Mouse (Mus musculus): ENCODE data around the gene Tmem242. TPM values are rescaled to one million over a fixed set of nuclear protein-coding genes. Genes with fewer than 3 reads are reported as not detected.

The Tmem242 gene
- polyA plus RNA-seq, 1 experiment: 40.9 TPM

DNA sequence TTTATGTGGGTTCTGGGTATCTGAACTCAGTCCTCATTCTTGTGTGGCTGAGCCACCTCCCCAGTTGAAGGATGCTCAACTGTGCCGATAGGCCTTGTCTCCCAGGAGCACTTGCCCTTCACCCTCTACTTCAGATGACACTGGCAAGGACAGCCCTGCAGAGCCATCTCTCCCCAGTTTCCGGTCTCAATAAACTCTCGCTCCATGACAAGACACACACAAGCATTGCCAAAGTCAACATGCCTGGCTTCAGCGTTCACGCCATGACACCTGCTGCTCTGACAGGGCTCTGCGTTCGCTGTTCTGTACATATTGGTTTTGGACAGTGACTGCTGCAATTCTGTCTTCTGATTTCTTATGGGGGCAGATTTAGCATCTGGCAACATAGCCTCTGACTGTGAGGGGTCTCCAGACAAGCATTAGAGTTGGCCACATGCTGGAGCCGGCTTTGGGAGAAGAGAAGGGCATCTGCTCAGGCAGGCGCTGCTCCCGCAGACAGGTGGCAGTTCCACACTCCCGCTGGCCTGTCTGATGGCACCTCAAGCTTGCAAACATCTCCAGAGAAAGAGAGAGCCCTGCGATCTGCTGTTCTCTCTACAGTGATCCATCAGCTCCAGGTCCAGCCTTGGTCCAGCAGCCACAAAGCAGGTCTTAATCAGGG lies 53.0 kb downstream of the Tmem242 start:
- no peak for DNase-seq (ENCODE audit: extremely low spot score in 1 of 2, low spot score in 1 of 2)

DNA sequence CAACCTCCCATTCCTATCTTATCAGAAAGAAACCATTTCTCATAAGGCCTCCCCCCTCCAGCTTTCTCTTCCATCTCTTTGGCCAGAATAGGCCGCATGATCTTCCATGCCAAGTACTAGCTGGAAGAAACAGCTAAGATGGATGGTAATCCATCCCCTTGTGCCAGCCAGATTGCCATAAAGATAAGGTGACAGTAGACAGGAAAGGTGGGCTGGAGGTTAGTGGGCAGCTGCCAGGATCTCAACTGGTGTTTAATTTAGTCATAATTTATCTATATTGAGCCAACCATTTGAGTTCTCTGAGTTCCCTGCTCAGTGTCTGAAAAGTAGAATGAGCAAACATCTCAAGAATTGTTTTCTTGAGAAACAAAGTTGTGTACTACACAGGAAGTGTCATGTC lies 54.4 kb downstream of the Tmem242 start:
- DNase-seq (ENCODE audit: extremely low spot score in 1 of 2, low spot score in 1 of 2): no peak

GRCm38 (mm10) chr17:5377930-5378310 lies 62.1 kb downstream of the Tmem242 start:
- no peak for DNase-seq (ENCODE audit: extremely low spot score in 1 of 2, low spot score in 1 of 2)

DNA sequence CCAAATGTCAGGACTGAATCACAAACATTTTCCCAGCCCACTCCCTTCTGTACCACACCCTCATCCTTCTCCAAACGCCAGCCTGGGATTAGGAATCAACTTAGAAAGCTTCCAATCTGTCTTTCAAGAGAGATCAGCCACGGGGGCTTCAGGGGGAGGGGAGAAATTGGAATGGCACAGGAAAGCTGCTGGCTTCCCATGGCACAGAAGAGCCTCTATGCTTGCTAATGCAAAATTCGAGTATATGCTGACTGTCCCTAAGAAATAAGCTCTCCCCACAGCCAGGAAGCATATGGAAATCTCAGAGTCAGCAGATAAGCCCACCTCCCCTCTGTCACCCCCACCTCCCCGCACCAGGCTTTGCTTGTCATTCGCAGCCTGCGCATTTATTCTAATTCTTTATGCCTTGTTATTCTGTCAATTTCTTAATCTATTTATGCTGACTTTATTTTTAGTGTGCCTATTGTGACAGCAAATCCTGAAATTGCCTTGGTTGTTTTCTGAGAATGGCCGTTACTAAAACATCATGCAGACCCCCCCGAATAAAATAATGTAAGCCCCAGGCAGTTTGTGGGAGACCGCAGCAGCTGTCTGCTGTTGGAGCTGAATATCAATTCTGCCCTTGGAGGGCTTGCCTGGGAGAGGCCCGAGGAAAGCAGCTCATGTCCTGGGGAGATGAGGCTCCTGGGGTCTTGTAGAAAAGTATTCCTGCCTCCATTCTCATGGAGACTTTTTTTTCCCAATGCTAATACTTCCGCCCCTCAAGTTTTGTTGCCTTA lies 62.7 kb downstream of the Tmem242 start:
- DNase-seq (ENCODE audit: extremely low spot score in 1 of 2, low spot score in 1 of 2): peak; percentile 44 to 57

DNA sequence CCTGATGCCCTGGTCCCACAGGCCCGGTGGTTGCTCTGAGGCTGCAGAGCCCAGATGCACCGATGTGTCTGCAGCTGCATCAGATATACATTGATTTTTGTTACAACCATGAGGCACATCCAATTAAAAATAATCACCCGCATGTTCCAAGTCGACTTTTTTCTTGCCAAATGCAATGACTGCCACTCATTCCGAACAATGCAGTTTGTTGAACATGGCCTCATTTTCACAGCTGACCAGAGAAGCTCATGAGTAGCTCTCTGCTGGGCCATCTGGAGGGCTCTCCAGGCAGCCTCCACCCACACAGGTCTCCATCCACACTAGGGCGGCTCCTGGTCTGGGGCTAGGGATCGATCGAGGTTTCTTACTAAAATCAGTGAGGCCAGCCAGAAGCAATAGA lies 67.1 kb downstream of the Tmem242 start:
- no peak for DNase-seq (ENCODE audit: extremely low spot score in 1 of 2, low spot score in 1 of 2)

DNA sequence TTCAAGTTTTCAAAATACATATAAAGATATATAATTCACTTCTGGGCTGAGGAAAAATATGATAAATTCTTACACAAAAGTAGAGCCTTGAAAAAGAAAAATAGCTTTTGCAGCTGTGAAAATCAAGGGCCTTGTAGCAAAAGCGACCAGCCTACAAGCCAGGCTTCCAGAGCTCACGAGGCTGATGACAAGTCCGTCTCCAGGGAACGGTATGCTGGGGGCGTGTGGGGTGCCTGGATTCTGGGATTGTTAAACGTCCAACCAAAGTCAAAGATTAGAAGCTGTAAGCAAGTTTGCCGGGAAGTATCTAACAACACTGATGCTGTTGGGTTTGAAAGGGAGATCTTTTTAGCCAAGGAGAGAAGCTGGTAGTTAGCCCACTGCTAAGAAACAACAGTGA lies 68.5 kb downstream of the Tmem242 start:
- peak in 1 of 2 experiments; percentile 61 for DNase-seq (ENCODE audit: extremely low spot score in 1 of 2, low spot score in 1 of 2)

GRCm38 (mm10) chr17:5371032-5371431 lies 69.0 kb downstream of the Tmem242 start:
- no peak for DNase-seq (ENCODE audit: extremely low spot score in 1 of 2, low spot score in 1 of 2)

DNA sequence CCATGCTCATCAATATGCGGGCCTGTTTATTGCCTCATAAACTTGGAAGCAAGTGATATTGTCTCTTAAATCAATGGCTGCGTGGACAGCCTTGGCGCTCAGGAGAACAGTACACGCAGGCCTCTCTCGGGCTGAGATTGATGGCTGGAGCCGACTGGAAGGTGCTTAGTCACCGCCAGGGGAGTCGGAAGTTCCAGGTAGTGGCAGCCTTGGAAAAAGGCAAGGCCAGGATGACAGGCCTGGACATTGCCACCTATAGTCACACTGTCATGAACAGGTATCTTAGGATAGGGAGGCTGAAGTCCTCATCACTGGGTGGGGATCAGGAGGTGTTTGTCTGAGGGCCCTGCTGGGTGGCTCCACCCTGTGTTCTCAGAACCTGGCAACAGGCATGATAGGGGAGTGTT lies 74.1 kb downstream of the Tmem242 start:
- DNase-seq (ENCODE audit: extremely low spot score in 1 of 2, low spot score in 1 of 2): no peak

Other genes with a start within 250 kb of the Tmem242 start
- 1.2 and 1.4 TPM in 2 replicates for gene Ldhal6b, start 21.5 kb downstream of the Tmem242 start, polyA plus RNA-seq (2012; rRNA removed)
- gene Zdhhc14, start 52.3 kb upstream of the Tmem242 start, polyA plus RNA-seq (2012; rRNA removed): 13.1 and 19.0 TPM in 2 replicates

All from frontal cortex, adult 2 months (tissue).